Mouse (Mus musculus): ENCODE results near the gene Mmp23.

Mmp23 gene

GRCm38 (mm10) chr4:155601091-155601996 lies 51.8 kb downstream of the Mmp23 start, which contains the start of gene Slc35e2:
TSS of gene Slc35e2 (plus strand) at chr4:155601416.
- peak; percentile 97 for DNase-seq (ENCODE audit: low spot score)
